Mouse (Mus musculus): ENCODE data around the gene Acad11. TPM values are rescaled to one million over a fixed set of nuclear protein-coding genes. Genes with fewer than 3 reads are reported as not detected.

The Acad11 gene
- polyA plus RNA-seq, 2 experiments, result 13.5 to 16.3 TPM

DNA sequence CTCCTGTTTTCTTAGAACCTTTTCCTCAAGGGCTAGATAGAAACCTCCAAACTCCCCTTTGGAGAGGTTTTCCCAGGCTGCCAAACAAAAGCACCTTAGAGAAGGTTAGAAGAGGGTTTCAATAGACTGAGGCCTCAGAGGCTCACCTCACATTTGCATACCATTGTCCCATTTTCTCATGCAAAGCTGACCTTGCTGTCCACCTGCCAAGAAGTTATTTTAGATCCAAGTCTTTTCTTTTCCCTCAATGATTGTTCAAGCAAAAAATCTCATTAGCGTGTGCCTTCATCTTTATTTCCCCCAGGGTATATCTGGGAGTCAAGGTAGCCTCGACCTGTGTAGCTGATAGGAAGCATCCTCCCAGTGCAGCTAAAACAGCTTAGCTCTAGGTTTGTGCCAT lies 39.7 kb downstream of the Acad11 start:
- Histone ChIP-seq H3K4me1 (replicated peaks; ENCODE audit: control insufficient read depth in 2 of 2, insufficient read depth in 2 of 2, low read length in 1 of 2) (no peaks in the 10 kb centered on the region), H3K27ac (no peak overlapping the region), H3K9me3 (ENCODE audit: control insufficient read depth, low read length) (no peaks in the 10 kb centered on the region), H3K36me3 (replicated peaks; ENCODE audit: control insufficient read depth, insufficient read depth, low read depth) (no peaks in the 10 kb centered on the region), H3K27me3 (ENCODE audit: control insufficient read depth, insufficient read depth, low read length) (no peaks in the 10 kb centered on the region), H3K9ac (replicated peaks) (no peak overlapping the region), H3K4me2 (ENCODE audit: low read depth) (no peak overlapping the region), H3K4me3 (ENCODE audit: insufficient read depth in 1 of 2, low read depth in 2 of 2, low read length in 2 of 2) (no peak overlapping the region)
- no peak for TF ChIP-seq CTCF (IDR thresholded peaks at IDR 0.05; ENCODE audit: low read depth)
- TF ChIP-seq EP300 (IDR thresholded peaks at IDR 0.05; ENCODE audit: low read depth), result no peak
- WGBS (ENCODE audit: insufficient replicate concordance), result 54% methylated on average over 2 of the region's 2 CpGs
- DNase-seq (ENCODE audit: low read depth in 3 of 3, low spot score in 3 of 3), result no peak
- no peak for ATAC-seq (ENCODE audit: insufficient read depth)

DNA sequence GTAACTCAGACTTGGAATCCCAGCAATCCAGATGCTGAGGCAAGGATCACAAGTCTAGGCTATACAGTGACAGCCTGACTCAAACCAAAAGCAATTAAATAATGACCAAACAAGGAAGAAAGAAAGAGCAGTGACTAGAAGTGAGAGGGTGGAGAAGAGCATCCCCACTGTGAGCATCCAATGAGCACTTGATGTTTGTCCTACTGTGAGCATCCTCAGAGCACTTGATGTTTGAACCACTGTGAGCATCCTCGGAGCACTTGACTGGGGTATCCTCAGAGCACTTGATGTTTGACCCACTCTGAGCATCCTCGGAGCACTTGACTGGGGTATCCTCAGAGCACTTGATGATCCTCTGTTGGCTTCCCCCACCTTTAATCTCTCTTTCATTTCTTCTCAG lies 41.8 kb downstream of the Acad11 start:
- no peaks in the 10 kb centered on the region for H3K4me1 ChIP-seq (replicated peaks; ENCODE audit: control insufficient read depth in 2 of 2, insufficient read depth in 2 of 2, low read length in 1 of 2)
- H3K27ac ChIP-seq, result no peak overlapping the region
- H3K36me3 ChIP-seq (replicated peaks; ENCODE audit: control insufficient read depth, insufficient read depth, low read depth), result no peaks in the 10 kb centered on the region
- no peak overlapping the region for H3K4me2 ChIP-seq (ENCODE audit: low read depth)
- no peak for DNase-seq (ENCODE audit: low read depth in 3 of 3, low spot score in 3 of 3)
- TF ChIP-seq EP300 (IDR thresholded peaks at IDR 0.05; ENCODE audit: low read depth), result no peak
- TF ChIP-seq CTCF (IDR thresholded peaks at IDR 0.05; ENCODE audit: low read depth), result no peak
- H3K9ac ChIP-seq (replicated peaks), result no peak overlapping the region
- H3K27me3 ChIP-seq (ENCODE audit: control insufficient read depth, insufficient read depth, low read length), result no peaks in the 10 kb centered on the region
- no peaks in the 10 kb centered on the region for H3K9me3 ChIP-seq (ENCODE audit: control insufficient read depth, low read length)
- H3K4me3 ChIP-seq (ENCODE audit: insufficient read depth in 1 of 2, low read depth in 2 of 2, low read length in 2 of 2), result no peak overlapping the region
- 58% methylated on average over 2 of the region's 2 CpGs for WGBS (ENCODE audit: insufficient replicate concordance)
- ATAC-seq (ENCODE audit: insufficient read depth), result no peak

DNA sequence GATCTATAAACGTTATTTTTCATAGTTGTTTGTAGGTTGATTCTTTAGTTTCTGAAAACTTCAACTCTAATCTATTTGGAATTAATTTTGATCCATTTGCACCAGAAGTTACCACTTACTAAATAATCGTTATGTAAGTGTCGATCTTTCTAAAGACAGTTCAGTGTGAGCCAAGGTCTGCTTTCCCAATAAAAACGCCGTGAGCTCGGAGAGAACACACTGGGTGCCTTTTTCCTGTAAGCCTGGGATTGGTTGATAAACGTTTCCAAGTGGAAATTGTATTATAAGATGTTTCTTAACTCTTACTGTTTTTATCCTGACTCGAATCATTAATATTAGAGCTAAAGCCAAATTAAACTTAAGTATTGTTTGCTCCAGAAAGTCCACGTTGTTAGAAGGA lies 43.8 kb downstream of the Acad11 start:
- no peak overlapping the region for H3K27ac ChIP-seq
- ATAC-seq (ENCODE audit: insufficient read depth) (no peak), DNase-seq (ENCODE audit: low read depth in 3 of 3, low spot score in 3 of 3) (no peak)
- no peak overlapping the region for H3K4me2 ChIP-seq (ENCODE audit: low read depth)
- H3K4me1 ChIP-seq (replicated peaks; ENCODE audit: control insufficient read depth in 2 of 2, insufficient read depth in 2 of 2, low read length in 1 of 2), result no peaks in the 10 kb centered on the region
- no peak for TF ChIP-seq CTCF (IDR thresholded peaks at IDR 0.05; ENCODE audit: low read depth)
- no peak overlapping the region for H3K9ac ChIP-seq (replicated peaks)
- no peaks in the 10 kb centered on the region for H3K36me3 ChIP-seq (replicated peaks; ENCODE audit: control insufficient read depth, insufficient read depth, low read depth)
- H3K9me3 ChIP-seq (ENCODE audit: control insufficient read depth, low read length), result no peaks in the 10 kb centered on the region
- H3K4me3 ChIP-seq (ENCODE audit: insufficient read depth in 1 of 2, low read depth in 2 of 2, low read length in 2 of 2), result no peak overlapping the region
- 65% methylated on average over 9 of the region's 9 CpGs for WGBS (ENCODE audit: insufficient replicate concordance)
- no peaks in the 10 kb centered on the region for H3K27me3 ChIP-seq (ENCODE audit: control insufficient read depth, insufficient read depth, low read length)

DNA sequence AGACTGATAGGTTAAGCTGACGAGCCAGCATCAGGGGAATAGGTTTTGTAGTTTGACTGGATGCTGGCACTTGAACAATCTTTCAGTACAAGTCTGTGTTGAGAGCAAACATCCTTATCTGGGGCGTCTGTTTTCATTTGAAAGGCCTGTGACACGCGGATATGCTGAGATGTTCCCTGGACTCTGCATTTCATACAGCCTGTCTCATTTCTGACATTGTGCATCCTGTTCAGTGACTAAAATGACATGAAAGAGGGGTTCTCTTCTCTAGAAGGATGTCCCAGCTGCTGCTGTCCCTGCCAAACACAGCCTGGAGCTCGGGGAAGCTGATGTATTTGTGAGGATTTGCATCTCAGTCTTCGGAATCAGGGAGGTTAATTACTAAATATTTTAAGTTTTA lies 44.3 kb downstream of the Acad11 start:
- H3K4me3 ChIP-seq (ENCODE audit: insufficient read depth in 1 of 2, low read depth in 2 of 2, low read length in 2 of 2), result no peak overlapping the region
- no peak for TF ChIP-seq EP300 (IDR thresholded peaks at IDR 0.05; ENCODE audit: low read depth)
- no peak for TF ChIP-seq CTCF (IDR thresholded peaks at IDR 0.05; ENCODE audit: low read depth)
- no peaks in the 10 kb centered on the region for H3K4me1 ChIP-seq (replicated peaks; ENCODE audit: control insufficient read depth in 2 of 2, insufficient read depth in 2 of 2, low read length in 1 of 2)
- H3K27ac ChIP-seq, result no peak overlapping the region
- no peaks in the 10 kb centered on the region for H3K36me3 ChIP-seq (replicated peaks; ENCODE audit: control insufficient read depth, insufficient read depth, low read depth)
- H3K9ac ChIP-seq (replicated peaks), result no peak overlapping the region
- ATAC-seq (ENCODE audit: insufficient read depth), result no peak
- no peak overlapping the region for H3K4me2 ChIP-seq (ENCODE audit: low read depth)
- DNase-seq (ENCODE audit: low read depth in 3 of 3, low spot score in 3 of 3), result no peak
- no peaks in the 10 kb centered on the region for H3K9me3 ChIP-seq (ENCODE audit: control insufficient read depth, low read length)
- H3K27me3 ChIP-seq (ENCODE audit: control insufficient read depth, insufficient read depth, low read length), result no peaks in the 10 kb centered on the region
- WGBS (ENCODE audit: insufficient replicate concordance), result 57% methylated on average over 6 of the region's 6 CpGs

DNA sequence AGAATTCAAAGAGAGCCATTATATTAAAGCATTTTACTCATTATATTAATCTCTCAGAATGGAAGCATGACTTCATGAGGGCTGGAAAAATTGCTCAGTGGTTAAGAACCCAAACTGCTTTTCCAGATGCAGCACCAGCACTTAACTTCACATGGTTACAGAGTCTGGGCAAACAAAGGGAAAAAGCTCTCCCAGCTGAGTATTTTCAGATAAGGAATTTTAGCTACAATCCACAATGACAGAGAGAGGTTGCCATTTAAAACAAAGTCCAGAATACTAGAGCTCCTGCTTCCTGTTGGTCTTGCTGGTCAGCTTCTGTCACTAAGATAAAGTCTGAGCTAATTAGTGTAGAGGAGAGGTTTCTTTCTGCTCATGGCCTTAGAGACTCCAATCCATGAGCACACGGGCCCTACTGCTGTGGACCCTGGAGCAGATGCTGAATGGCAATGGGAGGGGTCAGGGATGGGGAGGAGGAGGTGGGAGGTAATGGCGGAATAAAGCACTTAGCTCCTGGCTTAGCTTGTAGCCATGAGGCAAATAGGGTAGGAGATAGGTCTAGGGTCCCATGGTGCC lies 45.5 kb downstream of the Acad11 start:
- Histone ChIP-seq H3K27ac (no peak overlapping the region), H3K4me2 (ENCODE audit: low read depth) (no peak overlapping the region), H3K9ac (replicated peaks) (no peak overlapping the region), H3K27me3 (ENCODE audit: control insufficient read depth, insufficient read depth, low read length) (no peaks in the 10 kb centered on the region), H3K4me3 (ENCODE audit: insufficient read depth in 1 of 2, low read depth in 2 of 2, low read length in 2 of 2) (no peak overlapping the region), H3K9me3 (ENCODE audit: control insufficient read depth, low read length) (no peaks in the 10 kb centered on the region), H3K4me1 (replicated peaks; ENCODE audit: control insufficient read depth in 2 of 2, insufficient read depth in 2 of 2, low read length in 1 of 2) (no peaks in the 10 kb centered on the region), H3K36me3 (replicated peaks; ENCODE audit: control insufficient read depth, insufficient read depth, low read depth) (no peaks in the 10 kb centered on the region)
- TF ChIP-seq EP300 (IDR thresholded peaks at IDR 0.05; ENCODE audit: low read depth), result no peak
- ATAC-seq (ENCODE audit: insufficient read depth) (no peak), DNase-seq (ENCODE audit: low read depth in 3 of 3, low spot score in 3 of 3) (no peak)
- WGBS (ENCODE audit: insufficient replicate concordance), result 50% methylated on average over 2 of the region's 2 CpGs

Measured in liver, embryonic 14.5 days (tissue).